Mouse (Mus musculus) hindbrain, embryonic 10.5 days (tissue): ENCODE measurements around the gene Galnt17. TPM values are rescaled to one million over a fixed set of nuclear protein-coding genes. Genes with fewer than 3 reads are reported as not detected.

ENCODE experiments used
- DNase-seq: peaks from one replicate; pipeline ENCODE4 v3.0.0-alpha.2; 2017; ENCODE audit warnings: low spot score
- H3K27ac ChIP-seq: fragments of 300-500 bp; sonication (generic); 2 replicates; pipeline ENCODE4 v1.5.1; 2016; ENCODE audit warnings: mild to moderate bottlenecking, moderate library complexity
- H3K27me3 ChIP-seq: fragments of 300-500 bp; sonication (generic); 2 replicates; pipeline ENCODE4 v1.6.1; 2016; ENCODE audit warnings: mild to moderate bottlenecking; ENCODE audit not compliant: poor library complexity, insufficient read depth, severe bottlenecking
- H3K36me3 ChIP-seq: fragments of 300-500 bp; sonication (generic); 2 replicates; pipeline ENCODE4 v1.6.1; 2016; ENCODE audit warnings: mild to moderate bottlenecking, moderate library complexity
- H3K4me1 ChIP-seq: fragments of 300-500 bp; sonication (generic); replicated peaks from 2 replicates; pipeline ENCODE4 v1.6.1; 2016; ENCODE audit warnings: mild to moderate bottlenecking
- H3K4me3 ChIP-seq: fragments of 300-500 bp; sonication (generic); 2 replicates; pipeline ENCODE4 v1.5.1; 2016; ENCODE audit warnings: mild to moderate bottlenecking, moderate library complexity
- H3K9me3 ChIP-seq: fragments of 300-500 bp; sonication (generic); 2 replicates; pipeline ENCODE4 v1.6.1; 2016; ENCODE audit warnings: mild to moderate bottlenecking, moderate library complexity
- WGBS: fragments of 180-500 bp; shearing (Covaris S2); methylation state at CpG from one replicate; pipeline ENCODE4 v1.1.7; 2016; 5-methylcytosine and 5-hydroxymethylcytosine counted together
- polyA plus RNA-seq: library from polyadenylated mRNA; unstranded; fragments of >200 nt; fragmentation: Nextera tagmentation; extraction: Ambion mirVana; gene quantifications from 2 replicates; pipeline ENCODE4 v1.2.1, GENCODE M21; 2016

The Galnt17 gene
- polyA plus RNA-seq, 1 experiment from 2014 or later: 1.5 TPM

GRCm38 (mm10) chr5:131007198-131007597, 301.1 kb downstream of the Galnt17 start:
- no peaks in the 10 kb centered on the region for H3K27me3 ChIP-seq
- H3K36me3 ChIP-seq: no peaks in the 10 kb centered on the region
- 82% methylated on average over 7 of the region's 7 CpGs for WGBS
- 0 out of 2 replicates have a peak, but pooled peaks cover 6% of the 10 kb centered on the region for H3K9me3 ChIP-seq
- H3K4me3 ChIP-seq: no peak overlapping the region
- no peak overlapping the region for H3K27ac ChIP-seq
- no peak for DNase-seq
- H3K4me1 ChIP-seq: no peaks in the 10 kb centered on the region

GRCm38 (mm10) chr5:131006524-131006923, 301.8 kb downstream of the Galnt17 start:
- no peak for DNase-seq
- H3K4me1 ChIP-seq: no peaks in the 10 kb centered on the region
- H3K27me3 ChIP-seq: no peaks in the 10 kb centered on the region
- H3K27ac ChIP-seq: no peak overlapping the region
- no peak overlapping the region for H3K4me3 ChIP-seq
- no peaks in the 10 kb centered on the region for H3K36me3 ChIP-seq
- H3K9me3 ChIP-seq: 0 out of 2 replicates have a peak, but pooled peaks cover 6% of the 10 kb centered on the region
- 91% methylated on average over 3 of the region's 3 CpGs for WGBS

- Histone ChIP-seq H3K4me3 (no peak overlapping the region), H3K27ac (no peak overlapping the region), H3K36me3 (no peaks in the 10 kb centered on the region), H3K27me3 (no peaks in the 10 kb centered on the region), H3K4me1 (no peaks in the 10 kb centered on the region), H3K9me3 (0 out of 2 replicates have a peak, but pooled peaks cover 6% of the 10 kb centered on the region)
- DNase-seq: no peak
- WGBS: 87% methylated on average over 2 of the region's 2 CpGs
Observed at GRCm38 (mm10) chr5:131000572-131000971, 307.7 kb downstream of the Galnt17 start.

GRCm38 (mm10) chr5:130979321-130979720, 329.0 kb downstream of the Galnt17 start:
- no peak overlapping the region for H3K4me3 ChIP-seq
- H3K27ac ChIP-seq: no peak overlapping the region
- WGBS: 88% methylated on average over 8 of the region's 8 CpGs
- 0 out of 2 replicates have a peak, but pooled peaks cover 6% of the 10 kb centered on the region for H3K9me3 ChIP-seq
- DNase-seq: no peak
- H3K4me1 ChIP-seq: no peaks in the 10 kb centered on the region
- H3K27me3 ChIP-seq: no peaks in the 10 kb centered on the region
- no peaks in the 10 kb centered on the region for H3K36me3 ChIP-seq

GRCm38 (mm10) chr5:130978871-130979270, 329.4 kb downstream of the Galnt17 start:
- Histone ChIP-seq H3K27me3 (no peaks in the 10 kb centered on the region), H3K4me3 (no peak overlapping the region), H3K9me3 (0 out of 2 replicates have a peak, but pooled peaks cover 6% of the 10 kb centered on the region), H3K27ac (no peak overlapping the region), H3K4me1 (no peaks in the 10 kb centered on the region), H3K36me3 (no peaks in the 10 kb centered on the region)
- WGBS: 81% methylated on average over 2 of the region's 2 CpGs
- no peak for DNase-seq

GRCm38 (mm10) chr5:130977999-130978398, 330.3 kb downstream of the Galnt17 start:
- 0 out of 2 replicates have a peak, but pooled peaks cover 6% of the 10 kb centered on the region for H3K9me3 ChIP-seq
- no peak for DNase-seq
- no peak overlapping the region for H3K4me3 ChIP-seq
- WGBS: 93% methylated on average over 3 of the region's 3 CpGs
- no peaks in the 10 kb centered on the region for H3K27me3 ChIP-seq
- H3K27ac ChIP-seq: no peak overlapping the region
- H3K4me1 ChIP-seq: no peaks in the 10 kb centered on the region
- no peaks in the 10 kb centered on the region for H3K36me3 ChIP-seq

- H3K27ac ChIP-seq: no peak overlapping the region
Observed at GRCm38 (mm10) chr5:130952361-130952760, 355.9 kb downstream of the Galnt17 start.

GRCm38 (mm10) chr5:130950894-130951400, 357.4 kb downstream of the Galnt17 start:
- DNase-seq: peak; percentile 33
- Histone ChIP-seq H3K27ac (no peak overlapping the region), H3K9me3 (0 out of 2 replicates have a peak, but pooled peaks cover 8% of the 10 kb centered on the region), H3K4me3 (no peak overlapping the region), H3K27me3 (no peaks in the 10 kb centered on the region), H3K36me3 (no peaks in the 10 kb centered on the region), H3K4me1 (0 out of 2 replicates have a peak, but pooled peaks cover 8% of the 10 kb centered on the region)
- 43% methylated on average over 6 of the region's 6 CpGs for WGBS

More at GRCm38 (mm10) chr5:130952361-130952760, 355.9 kb downstream of the Galnt17 start:
- H3K4me1 ChIP-seq: 0 out of 2 replicates have a peak, but pooled peaks cover 8% of the 10 kb centered on the region
- WGBS: 93% methylated on average over 7 of the region's 7 CpGs
- H3K36me3 ChIP-seq: no peaks in the 10 kb centered on the region
- H3K4me3 ChIP-seq: no peak overlapping the region
- 0 out of 2 replicates have a peak, but pooled peaks cover 8% of the 10 kb centered on the region for H3K9me3 ChIP-seq
- no peak for DNase-seq
- no peaks in the 10 kb centered on the region for H3K27me3 ChIP-seq

- Histone ChIP-seq H3K9me3 (0 out of 2 replicates have a peak, but pooled peaks cover 8% of the 10 kb centered on the region), H3K36me3 (no peaks in the 10 kb centered on the region), H3K27ac (no peak overlapping the region), H3K4me3 (no peak overlapping the region), H3K4me1 (0 out of 2 replicates have a peak, but pooled peaks cover 8% of the 10 kb centered on the region), H3K27me3 (no peaks in the 10 kb centered on the region)
- WGBS: 26% methylated on average over 4 of the region's 4 CpGs
- peak; percentile 47 for DNase-seq
Observed at GRCm38 (mm10) chr5:130950421-130950820, 357.9 kb downstream of the Galnt17 start.

GRCm38 (mm10) chr5:130949710-130950109, 358.6 kb downstream of the Galnt17 start:
- DNase-seq: no peak
- WGBS: 72% methylated on average over 1 of the region's 1 CpGs
- Histone ChIP-seq H3K4me3 (no peak overlapping the region), H3K27me3 (no peaks in the 10 kb centered on the region), H3K27ac (no peak overlapping the region), H3K4me1 (0 out of 2 replicates have a peak, but pooled peaks cover 8% of the 10 kb centered on the region), H3K9me3 (0 out of 2 replicates have a peak, but pooled peaks cover 8% of the 10 kb centered on the region), H3K36me3 (no peaks in the 10 kb centered on the region)

- 18% methylated on average over 4 of the region's 4 CpGs for WGBS
- no peaks in the 10 kb centered on the region for H3K9me3 ChIP-seq
- H3K36me3 ChIP-seq: no peaks in the 10 kb centered on the region
- H3K27me3 ChIP-seq: peaks cover 25% of the 10 kb centered on the region
- H3K4me3 ChIP-seq: no peak overlapping the region
- H3K27ac ChIP-seq: peak overlapping the region; percentile 69
- DNase-seq: peak; percentile 43
- H3K4me1 ChIP-seq: peaks cover 32% of the 10 kb centered on the region
Observed at GRCm38 (mm10) chr5:130938911-130939608, 369.2 kb downstream of the Galnt17 start.

- H3K4me3 ChIP-seq: peak overlapping the region; percentile 10; the same call in 1 of the 2 replicates
- H3K27ac ChIP-seq: peak overlapping the region; percentile 82
- no peaks in the 10 kb centered on the region for H3K36me3 ChIP-seq
- 2% methylated on average over 7 of the region's 7 CpGs for WGBS
- peaks cover 22% of the 10 kb centered on the region for H3K27me3 ChIP-seq
- peaks cover 30% of the 10 kb centered on the region for H3K4me1 ChIP-seq
- H3K9me3 ChIP-seq: no peaks in the 10 kb centered on the region
- peak; percentile 90 for DNase-seq
Observed at GRCm38 (mm10) chr5:130938274-130938741, 370.0 kb downstream of the Galnt17 start.

- Histone ChIP-seq H3K4me1 (no peaks in the 10 kb centered on the region), H3K4me3 (no peak overlapping the region), H3K9me3 (peaks cover 9% of the 10 kb centered on the region; the same call in 1 of the 2 replicates), H3K36me3 (no peaks in the 10 kb centered on the region), H3K27me3 (no peaks in the 10 kb centered on the region), H3K27ac (no peak overlapping the region)
- 81% methylated on average over 1 of the region's 1 CpGs for WGBS
- no peak for DNase-seq
Observed at GRCm38 (mm10) chr5:130930999-130931398, 377.3 kb downstream of the Galnt17 start.
